Mouse (Mus musculus) left cerebral cortex, adult 18-20 months (tissue): ENCODE measurements around the gene Pla1a. TPM values are rescaled to one million over a fixed set of nuclear protein-coding genes. Genes with fewer than 3 reads are reported as not detected.

Source experiments
- DNase-seq, 2 experiments: peaks; one replicate each; pipeline ENCODE4 v3.0.0; 2021 to 2022; ENCODE audit warnings: low spot score in 2 of 2, mixed read lengths in 1 of 2
- total RNA-seq, 2 experiments: library from RNA; stranded (reverse); gene quantifications; 2 replicates each; pipeline ENCODE4 v1.2.3; 2021

Pla1a gene
- total RNA-seq, 2 experiments from 2014 or later: 0.94 to 1.0 TPM

DNA sequence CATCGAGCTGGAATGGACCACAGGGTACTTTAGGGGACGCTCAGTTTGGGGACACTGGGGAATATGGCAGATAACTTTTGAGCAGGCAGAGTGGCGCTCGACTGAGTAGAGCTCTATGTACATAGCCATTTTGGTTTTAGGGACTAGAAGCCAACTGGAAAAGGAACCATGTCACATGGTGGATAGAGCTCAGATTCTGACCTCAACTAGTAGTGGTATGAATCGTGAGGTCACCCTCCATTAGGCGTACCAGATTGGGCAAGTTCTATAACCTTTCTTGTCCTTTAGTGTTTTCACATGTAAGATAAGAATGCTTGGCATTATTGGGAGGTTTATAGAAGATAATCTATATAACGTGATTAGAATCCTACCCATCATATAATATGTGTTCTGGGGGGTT lies 42.6 kb downstream of the Pla1a start:
- DNase-seq: no peak

DNA sequence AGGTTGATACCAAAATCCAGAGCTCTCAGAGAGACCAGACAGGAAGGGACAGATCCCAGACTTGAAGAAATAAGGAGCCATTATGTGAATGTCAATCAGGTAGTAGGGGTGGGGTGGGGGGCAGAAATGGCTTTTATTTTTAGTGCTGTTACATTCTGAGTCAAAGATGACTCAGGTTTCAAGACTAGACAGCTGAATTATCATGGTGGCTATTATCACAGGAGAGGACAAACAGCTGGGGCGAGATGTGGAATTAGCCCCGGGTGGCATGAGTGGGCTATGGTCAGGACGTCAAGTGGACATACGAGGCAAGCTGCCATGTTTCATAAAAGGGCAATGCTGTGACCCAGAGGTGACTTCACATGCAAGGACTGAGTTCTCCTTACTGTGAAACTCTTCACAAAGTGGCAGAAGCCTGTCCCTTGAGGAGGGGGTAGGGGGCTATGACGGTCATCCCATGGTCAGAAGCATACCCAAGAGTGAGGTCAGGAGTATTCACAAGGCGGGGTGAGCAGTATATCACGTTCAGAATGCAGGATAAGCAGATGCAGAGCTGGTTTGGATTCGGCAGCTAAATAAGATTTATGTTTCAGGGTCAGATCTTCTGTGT lies 43.6 kb downstream of the Pla1a start:
- no peak for DNase-seq

DNA sequence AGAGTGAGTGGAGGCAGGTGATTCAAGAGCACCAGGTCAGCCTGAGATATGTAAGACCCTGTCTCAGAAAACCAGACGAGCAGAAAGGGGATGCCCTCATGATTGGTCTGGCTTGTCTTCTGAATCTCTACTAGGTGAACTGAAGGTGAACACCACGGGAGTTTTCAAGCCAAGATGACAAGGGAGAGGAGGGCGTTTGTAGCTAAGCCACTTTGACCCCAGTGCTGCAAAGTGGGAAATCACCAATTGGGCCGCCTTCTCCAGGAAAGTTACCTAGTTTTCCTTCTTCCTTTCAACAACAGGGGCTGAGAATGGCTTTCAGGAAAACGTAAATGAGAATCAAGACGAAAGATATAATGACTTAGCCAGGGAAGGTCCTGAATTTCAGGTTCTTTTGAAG lies 44.2 kb downstream of the Pla1a start:
- no peak for DNase-seq

DNA sequence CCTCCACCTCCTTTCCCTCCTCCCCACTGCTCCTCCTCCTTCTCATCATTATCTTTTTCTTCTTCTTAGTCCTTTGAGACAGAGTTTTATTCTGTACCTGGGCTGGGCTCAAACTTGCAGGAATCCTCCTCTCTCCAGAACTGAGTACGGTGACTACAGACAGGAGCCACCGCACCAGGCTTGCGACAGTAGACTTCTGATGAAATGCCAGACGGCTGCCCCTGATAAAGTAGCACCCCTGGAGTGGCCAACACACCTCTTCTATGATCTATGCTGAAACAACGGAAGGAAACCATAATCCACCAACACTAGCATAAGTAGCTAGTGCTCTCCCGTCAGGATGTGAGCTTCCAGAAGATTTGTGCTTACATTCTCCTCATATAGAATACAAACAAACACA lies 45.6 kb downstream of the Pla1a start:
- no peak for DNase-seq

DNA sequence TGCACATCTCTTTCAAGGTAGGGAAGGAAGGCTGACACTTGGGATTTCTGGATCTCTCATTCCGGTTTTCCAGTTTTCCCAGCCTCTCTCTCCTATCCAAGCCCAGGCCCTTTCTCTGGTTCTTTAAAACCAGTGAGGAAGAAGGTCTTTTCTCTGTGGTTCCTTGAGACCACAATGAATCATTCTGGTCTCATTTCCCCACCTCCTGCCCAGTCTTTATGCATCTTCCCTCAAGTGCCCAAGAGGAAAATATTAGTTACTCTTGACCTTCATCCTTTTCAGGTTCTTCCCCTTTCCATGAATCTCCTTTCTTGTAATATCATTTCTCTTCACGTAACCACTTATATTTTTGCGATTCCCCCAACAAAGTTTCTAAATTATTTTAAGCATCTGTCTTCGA lies 47.2 kb downstream of the Pla1a start:
- no peak for DNase-seq

DNA sequence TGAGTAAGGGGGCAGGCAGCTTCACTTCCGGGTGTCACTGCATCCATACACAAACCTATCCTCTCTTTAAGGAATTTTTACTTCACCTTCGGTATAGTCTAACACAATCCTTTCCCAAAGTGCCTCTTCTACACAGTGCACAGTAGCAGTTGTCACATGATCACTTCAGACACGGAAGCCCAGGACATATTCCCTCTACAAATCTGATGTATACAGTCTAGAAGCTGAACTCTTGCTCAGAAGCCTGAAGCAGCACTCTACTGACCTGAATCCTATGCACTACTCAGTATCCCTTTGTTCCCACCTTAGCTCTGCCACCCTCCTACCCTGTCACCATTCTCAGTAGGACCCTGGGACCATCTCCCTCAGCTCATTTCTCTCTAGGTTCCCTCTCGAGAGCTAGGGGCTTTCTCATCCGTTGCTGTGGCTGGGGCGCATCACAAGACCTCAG lies 47.7 kb downstream of the Pla1a start:
- DNase-seq: no peak

DNA sequence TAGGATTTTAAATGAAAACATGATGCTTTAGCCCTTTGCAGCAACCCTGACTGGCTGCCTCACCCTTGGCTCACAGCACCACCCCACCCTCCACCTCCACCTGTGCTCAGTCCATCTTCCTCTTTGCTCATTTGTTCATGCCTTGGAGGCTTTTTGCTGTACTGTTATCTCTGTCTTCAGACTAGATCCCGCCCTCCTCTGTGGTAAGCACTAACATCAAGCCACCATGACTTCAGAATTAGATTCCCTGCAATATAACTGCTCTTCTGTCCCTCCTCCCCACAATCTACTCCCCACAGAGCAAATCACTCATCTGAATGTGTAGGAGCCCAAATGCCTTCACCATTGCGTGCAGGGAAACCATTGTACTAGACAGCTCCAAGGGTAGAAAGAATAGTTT lies 49.3 kb downstream of the Pla1a start:
- DNase-seq: no peak

DNA sequence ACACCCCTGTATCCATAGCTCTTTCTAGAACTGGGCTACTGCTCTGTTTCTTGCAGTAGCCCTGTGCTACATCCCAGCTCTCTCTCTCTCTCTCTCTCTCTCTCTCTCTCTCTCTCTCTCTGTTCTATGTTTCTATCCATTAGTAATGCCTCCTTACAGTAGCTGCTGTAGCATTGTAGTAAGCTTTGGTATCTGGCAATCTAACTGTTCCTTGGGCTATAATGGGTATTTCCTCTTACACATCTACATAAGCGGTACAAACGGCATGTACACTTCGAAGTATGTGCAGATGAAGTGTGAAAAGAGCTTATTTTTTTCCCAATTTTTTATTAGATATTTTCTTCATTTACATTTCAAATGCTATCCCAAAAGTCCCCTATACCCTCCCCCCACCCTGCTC lies 53.0 kb downstream of the Pla1a start:
- no peak for DNase-seq

DNA sequence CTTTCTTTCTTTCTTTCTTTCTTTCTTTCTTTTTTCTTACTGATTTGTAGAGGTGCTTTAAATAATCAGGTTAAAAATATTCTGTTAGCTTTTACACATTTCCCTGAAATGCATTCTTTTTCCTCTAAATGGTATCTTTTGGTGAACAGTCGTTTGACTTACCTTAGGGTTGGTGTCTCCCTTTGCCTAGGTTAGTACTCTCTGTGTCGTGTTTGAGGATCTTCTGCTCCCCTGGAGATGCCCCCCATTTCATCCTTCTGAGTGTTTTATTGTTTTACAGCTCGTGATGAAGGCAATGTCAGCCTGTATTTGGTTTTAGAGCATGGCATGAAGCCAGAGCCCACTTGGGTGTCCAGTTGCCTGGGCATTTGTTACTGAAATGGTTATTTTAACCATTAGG lies 53.5 kb downstream of the Pla1a start:
- no peak for DNase-seq

DNA sequence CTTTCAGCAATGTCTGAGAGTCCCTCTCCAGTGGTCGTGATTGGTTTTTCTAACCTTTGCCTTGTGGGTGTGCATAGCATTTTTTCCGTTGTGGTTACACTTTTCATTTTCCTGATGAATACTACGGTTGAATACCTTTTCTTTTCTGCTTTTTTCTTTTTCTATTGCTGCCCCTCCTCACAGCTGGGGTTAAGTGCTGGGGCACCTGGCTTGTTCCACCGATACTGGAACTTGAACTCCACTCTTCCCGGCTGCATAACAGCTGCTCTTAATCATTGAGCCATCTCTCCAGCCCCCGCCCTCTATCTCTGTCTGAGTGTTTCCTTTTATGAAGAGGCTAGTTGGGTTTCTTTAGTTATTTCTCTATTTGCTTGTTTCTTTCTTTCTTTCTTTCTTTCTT lies 53.9 kb downstream of the Pla1a start:
- DNase-seq: no peak

DNA sequence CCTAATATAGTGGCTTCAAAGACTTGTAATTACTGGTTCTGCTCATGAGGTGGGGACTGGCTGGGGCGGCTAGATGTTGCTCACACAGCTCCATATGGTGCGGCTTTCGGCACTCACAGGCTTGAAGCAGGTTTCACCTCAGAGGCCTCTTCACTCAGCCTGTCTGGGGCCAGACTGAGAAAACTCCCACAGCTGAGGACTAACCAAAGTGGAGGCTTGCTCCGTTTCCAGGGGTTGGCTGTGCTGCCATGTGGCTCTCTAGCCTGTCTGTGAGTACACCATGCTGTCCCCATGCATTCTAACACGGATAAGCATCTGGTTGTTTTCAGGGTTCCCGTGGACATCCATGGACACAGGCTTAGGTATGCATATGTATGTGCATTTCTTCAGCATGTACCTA lies 54.4 kb downstream of the Pla1a start:
- DNase-seq: no peak

DNA sequence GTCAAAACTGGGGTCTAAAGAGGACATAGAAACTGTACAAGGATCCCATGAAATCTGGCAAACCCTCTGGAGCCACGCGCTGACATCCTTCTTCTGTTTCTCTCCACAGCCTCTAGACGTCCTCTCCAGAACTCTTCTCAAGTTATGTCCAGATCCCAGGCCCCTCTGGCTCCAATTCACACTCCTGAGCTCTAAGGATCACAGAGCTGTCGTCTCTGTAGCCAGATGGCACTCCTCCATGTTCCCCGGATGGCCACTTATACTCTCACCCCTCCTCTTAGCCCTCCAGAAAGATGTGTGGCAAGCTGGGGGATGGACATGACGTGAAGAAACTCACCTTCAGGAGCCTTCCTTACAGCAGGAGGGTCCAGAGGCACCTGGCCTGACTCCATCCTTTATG lies 55.4 kb downstream of the Pla1a start:
- DNase-seq: no peak

DNA sequence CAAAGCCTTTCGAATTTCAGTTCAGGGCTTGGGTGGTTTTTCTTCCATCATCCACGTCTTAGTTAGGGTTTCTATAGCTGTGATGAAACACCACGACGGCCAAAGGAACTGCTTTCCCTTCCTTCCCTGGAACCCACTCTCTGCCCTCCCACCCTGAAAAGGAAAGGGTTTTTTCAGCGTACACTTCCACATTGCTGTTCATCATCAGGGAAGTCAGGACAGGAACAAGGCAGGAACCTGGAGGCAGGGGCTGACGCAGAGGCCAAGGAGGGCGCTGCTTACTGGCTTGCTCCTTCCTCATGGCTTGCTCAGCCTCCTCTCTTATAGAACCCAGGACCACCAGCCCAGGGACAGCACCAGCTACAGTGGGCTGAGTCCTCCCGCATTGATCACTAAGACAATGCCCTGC lies 56.1 kb downstream of the Pla1a start:
- DNase-seq: no peak

DNA sequence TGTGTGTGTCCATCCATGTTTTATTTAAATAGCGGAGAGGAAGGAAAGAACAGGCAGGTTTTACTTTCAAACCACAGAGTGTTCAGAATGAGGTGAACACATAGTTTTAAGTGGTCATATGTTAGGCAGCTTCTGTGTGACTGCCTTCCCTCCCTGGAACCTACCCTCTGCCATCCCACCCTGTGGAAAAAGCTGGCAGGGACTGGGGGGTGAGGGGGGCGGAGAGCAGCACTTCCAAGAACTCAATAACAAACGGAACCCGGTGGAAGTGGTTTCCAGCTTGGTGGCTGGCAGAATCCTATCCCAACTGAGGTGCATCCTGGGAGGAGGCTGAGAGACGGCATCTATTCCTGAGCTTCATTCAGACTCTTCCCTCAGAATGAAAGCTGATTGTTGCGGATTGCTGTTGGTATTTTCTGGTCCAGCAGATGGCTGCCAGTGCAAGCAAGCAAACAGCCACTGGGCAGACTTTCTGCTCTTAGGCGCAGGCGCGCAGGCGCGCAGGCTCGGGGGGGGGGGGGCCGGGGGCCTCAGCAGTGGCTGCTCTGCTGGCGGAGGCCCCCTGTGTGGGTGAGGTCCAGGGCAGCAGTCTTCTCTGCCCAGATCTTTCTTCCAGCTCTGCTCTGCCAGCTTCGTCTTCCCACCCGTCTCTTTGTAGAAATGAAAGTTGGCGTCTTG lies 56.6 kb downstream of the Pla1a start:
- peak; percentile 32 to 58 for DNase-seq

DNA sequence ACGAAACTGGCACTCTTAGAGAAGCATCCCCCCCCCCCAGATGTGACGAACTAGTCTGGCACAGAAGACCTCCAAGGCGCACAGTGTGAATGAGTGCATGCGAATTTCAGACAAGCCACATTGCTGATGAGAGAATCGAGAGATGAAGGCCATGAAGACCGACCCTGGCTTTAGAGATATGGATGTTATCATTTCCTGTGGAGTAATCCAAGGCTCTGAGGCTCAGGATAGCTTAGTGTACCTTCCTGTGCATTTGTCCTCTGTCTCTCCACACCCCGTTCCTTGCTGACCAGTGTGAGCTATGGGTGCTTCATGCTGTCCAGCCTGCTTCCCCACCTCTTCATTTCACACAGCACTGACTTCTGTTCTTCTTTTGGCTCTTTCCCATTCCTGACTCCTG lies 57.8 kb downstream of the Pla1a start:
- DNase-seq: no peak

DNA sequence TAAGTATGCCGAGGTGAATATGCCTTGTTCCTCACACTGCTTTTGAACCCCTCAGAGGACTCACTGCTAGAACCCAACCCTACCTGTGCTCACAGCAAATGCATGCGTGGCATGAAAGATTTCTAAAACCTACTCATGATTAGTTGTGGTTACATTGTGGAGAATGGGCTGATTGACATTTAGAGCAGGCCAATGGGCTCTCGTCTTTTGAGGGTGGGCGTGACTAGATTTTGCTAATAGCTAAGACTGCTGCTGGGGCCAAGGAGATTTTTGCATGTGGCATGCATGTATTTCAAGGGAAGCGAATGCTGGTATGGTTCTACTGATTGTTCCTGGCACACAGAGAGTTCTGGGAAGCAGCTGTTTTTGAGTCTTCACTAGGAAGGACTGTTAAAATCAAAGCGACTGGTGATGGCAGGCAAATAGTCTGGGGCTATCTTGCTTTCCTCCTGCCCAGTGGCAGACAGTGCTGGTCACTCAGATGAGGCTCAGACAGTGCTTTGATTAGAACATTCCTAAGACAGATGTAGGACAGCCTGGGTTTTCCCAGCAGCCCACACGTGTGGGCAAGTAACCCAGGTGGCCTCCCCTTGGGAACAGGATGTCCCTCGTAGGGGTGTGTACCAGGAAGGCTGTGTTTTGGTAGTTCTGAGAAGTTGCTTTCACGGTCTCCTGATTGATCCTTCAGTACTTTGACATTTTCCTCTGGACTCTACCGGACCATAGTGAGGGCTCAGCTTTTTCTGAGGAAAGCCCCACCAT lies 58.4 kb downstream of the Pla1a start:
- DNase-seq: no peak

DNA sequence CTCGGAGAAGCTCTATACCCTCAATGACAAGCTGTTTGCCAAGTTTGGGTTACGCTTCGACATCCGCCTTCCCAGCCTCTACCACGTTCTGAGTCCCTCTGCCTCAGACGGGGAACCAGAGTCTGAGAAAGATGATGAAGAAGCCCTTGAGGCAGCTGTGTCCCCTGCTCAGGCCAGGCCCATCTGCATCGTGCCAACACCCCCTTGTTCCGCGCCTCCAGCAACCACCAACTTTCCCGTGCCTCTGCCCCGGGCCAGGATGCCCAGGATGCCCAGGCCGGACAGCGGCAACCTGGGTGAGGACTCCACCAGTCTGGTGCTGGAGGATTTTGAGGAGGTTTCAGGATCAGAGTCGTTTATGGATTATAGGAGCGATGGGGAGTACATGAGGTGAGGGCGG lies 59.0 kb downstream of the Pla1a start:
- no peak for DNase-seq

DNA sequence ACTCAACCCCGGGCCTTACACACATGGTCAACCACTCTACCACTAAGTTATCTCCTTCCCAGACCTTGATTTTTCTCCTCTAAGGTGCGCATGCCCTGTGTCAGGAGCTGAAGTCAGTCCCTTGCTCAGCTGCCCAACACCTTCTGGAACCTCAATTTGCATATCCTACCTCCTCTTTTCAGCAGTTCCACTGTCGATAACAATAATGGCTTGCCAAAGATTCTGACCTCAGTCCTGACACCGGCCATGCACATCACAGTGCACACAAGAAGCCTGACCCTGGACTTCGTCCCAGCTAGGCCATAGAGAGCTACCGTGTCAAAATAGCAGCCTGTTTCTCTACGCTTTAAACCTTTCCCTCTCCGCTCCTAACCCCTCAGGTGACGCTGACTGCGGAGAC lies 59.5 kb downstream of the Pla1a start:
- DNase-seq: no peak

DNA sequence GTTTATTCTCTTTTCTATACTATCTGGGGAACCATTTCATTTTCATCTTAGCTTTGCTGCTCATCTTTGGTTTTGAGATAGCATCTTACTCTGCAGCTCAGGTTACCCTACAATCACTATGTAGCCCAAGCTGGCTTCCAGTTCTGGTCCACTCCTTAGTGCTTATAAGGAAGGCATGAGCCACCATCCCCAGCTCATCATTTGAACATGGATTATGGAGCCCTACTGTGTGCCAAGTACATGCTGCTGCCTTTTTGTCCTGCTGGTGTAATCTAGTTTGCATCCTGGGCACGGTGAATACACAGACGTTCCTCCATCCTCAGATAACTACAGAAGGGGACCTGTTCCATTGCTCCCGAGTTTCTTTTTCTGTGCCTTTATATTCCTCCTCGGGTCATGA lies 60.1 kb downstream of the Pla1a start:
- DNase-seq: no peak

DNA sequence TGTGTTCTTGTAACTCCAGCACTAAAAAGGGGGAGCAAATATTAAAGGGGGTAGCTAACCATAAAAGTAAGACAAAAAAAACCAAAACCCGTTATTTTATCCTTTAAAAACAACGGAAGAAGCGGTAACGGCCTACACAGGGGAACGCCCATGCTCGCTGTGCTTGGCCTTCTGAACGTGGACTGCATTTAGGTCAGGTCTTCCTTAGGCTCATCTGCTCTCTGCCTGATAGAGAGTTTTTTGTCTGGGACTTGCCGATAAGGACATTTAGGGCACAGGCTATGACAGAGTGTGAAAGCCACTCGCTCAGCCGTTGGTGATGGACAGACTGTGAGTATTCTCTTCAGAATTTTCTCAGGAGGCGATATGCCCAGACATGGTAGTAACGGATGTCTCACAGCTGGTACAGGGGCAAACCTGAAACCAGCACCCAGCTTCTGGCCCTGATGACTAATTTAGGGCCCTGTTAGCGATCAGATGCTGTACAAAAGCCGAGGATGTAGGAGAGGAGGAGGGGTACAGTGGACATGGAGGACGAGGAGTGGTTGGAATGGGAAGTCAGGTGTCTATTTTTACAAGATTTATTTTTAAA lies 61.1 kb downstream of the Pla1a start:
- no peak for DNase-seq

DNA sequence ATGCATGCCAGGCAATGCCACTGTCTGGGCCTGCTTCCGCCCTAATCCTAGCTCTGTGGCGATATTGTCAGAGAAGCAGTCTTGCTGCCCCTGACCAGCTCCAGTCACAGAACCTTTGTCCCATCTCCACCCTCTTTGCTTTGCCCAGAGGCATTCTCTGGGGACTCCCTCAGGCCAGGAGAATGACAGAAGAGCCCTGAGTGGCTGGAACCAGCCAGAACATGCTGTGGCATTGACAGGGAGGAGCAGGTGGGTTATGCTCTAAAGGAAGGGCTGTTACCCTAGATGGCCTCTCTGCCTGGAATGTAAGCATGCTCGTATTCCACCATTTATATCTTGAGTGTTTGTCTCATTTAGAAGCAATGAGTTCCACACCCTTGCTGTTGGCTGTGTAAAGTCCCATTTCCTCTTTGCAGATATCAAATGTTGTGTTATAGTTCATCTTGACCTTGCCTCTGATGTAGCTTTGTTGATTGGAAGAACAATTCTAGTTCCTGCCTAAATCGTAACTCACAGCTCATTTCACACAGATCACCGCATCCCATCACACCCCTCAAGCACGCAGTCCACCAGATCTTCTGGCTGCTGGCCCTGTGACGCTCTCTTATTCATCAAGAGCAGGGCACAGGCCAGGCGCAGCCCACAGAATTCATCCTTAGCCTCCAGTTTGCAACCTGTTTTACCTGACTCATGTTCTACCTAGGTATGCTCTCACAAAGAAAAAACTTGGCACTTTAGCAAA lies 62.1 kb downstream of the Pla1a start:
- no peak for DNase-seq
